Mouse (Mus musculus): ENCODE measurements around the gene Trpm3.

Trpm3 gene

GRCm38 (mm10) chr19:22473030-22473712 lies 334.3 kb downstream of the Trpm3 start:
- no peak for DNase-seq (ENCODE audit: low read depth in 1 of 2, low spot score in 2 of 2)

GRCm38 (mm10) chr19:22478295-22478989 lies 339.6 kb downstream of the Trpm3 start:
- DNase-seq (ENCODE audit: low read depth in 1 of 2, low spot score in 2 of 2): no peak

- no peak for DNase-seq (ENCODE audit: low read depth in 1 of 2, low spot score in 2 of 2)
Measured at GRCm38 (mm10) chr19:22503469-22503868, 364.6 kb downstream of the Trpm3 start.

GRCm38 (mm10) chr19:22518508-22518907 lies 379.7 kb downstream of the Trpm3 start:
- no peak for DNase-seq (ENCODE audit: low read depth in 1 of 2, low spot score in 2 of 2)

GRCm38 (mm10) chr19:22527944-22528343 lies 389.1 kb downstream of the Trpm3 start:
- no peak for DNase-seq (ENCODE audit: low read depth in 1 of 2, low spot score in 2 of 2)

GRCm38 (mm10) chr19:22542990-22543709 lies 404.3 kb downstream of the Trpm3 start:
- DNase-seq (ENCODE audit: low read depth in 1 of 2, low spot score in 2 of 2): no peak

- no peak for DNase-seq (ENCODE audit: low read depth in 1 of 2, low spot score in 2 of 2)
Measured at GRCm38 (mm10) chr19:22552179-22552578, 413.3 kb downstream of the Trpm3 start.

- DNase-seq (ENCODE audit: low read depth in 1 of 2, low spot score in 2 of 2): no peak
Measured at GRCm38 (mm10) chr19:22554421-22554941, 415.6 kb downstream of the Trpm3 start.

- DNase-seq (ENCODE audit: low read depth in 1 of 2, low spot score in 2 of 2): no peak
Measured at GRCm38 (mm10) chr19:22572396-22572795, 433.6 kb downstream of the Trpm3 start.

GRCm38 (mm10) chr19:22572849-22573248 lies 434.0 kb downstream of the Trpm3 start:
- no peak for DNase-seq (ENCODE audit: low read depth in 1 of 2, low spot score in 2 of 2)

GRCm38 (mm10) chr19:22582120-22582745 lies 443.4 kb downstream of the Trpm3 start:
- no peak for DNase-seq (ENCODE audit: low read depth in 1 of 2, low spot score in 2 of 2)

- DNase-seq (ENCODE audit: low read depth in 1 of 2, low spot score in 2 of 2): no peak
Measured at GRCm38 (mm10) chr19:22594492-22594891, 455.6 kb downstream of the Trpm3 start.

GRCm38 (mm10) chr19:22595246-22595645 lies 456.4 kb downstream of the Trpm3 start:
- DNase-seq (ENCODE audit: low read depth in 1 of 2, low spot score in 2 of 2): no peak

- DNase-seq (ENCODE audit: low read depth in 1 of 2, low spot score in 2 of 2): no peak
Measured at GRCm38 (mm10) chr19:22596715-22597114, 457.9 kb downstream of the Trpm3 start.

GRCm38 (mm10) chr19:22604322-22604721 lies 465.5 kb downstream of the Trpm3 start:
- DNase-seq (ENCODE audit: low read depth in 1 of 2, low spot score in 2 of 2): no peak

- no peak for DNase-seq (ENCODE audit: low read depth in 1 of 2, low spot score in 2 of 2)
Measured at GRCm38 (mm10) chr19:22607985-22608684, 469.3 kb downstream of the Trpm3 start.

GRCm38 (mm10) chr19:22611621-22612020 lies 472.8 kb downstream of the Trpm3 start:
- DNase-seq (ENCODE audit: low read depth in 1 of 2, low spot score in 2 of 2): no peak

- no peak for DNase-seq (ENCODE audit: low read depth in 1 of 2, low spot score in 2 of 2)
Measured at GRCm38 (mm10) chr19:22615367-22615766, 476.5 kb downstream of the Trpm3 start.

GRCm38 (mm10) chr19:22624801-22625513 lies 486.1 kb downstream of the Trpm3 start:
- DNase-seq (ENCODE audit: low read depth in 1 of 2, low spot score in 2 of 2): no peak

GRCm38 (mm10) chr19:22628878-22629277 lies 490.0 kb downstream of the Trpm3 start:
- DNase-seq (ENCODE audit: low read depth in 1 of 2, low spot score in 2 of 2): no peak
